Mouse (Mus musculus) embryonic facial prominence, embryonic 11.5 days (tissue): Measurements from ENCODE around the gene Lpar3. TPM values are rescaled to one million over a fixed set of nuclear protein-coding genes. Genes with fewer than 3 reads are reported as not detected.

Experiments
- ATAC-seq: fragments of 200-750 bp; cut with Nextera tagmentation; replicated peaks from 2 replicates; pipeline ENCODE4 v1.8.0; 2017; ENCODE audit warnings: low read depth; ENCODE audit not compliant: insufficient number of reproducible peaks, low FRiP score, low TSS enrichment
- DNase-seq: peaks from one replicate; pipeline ENCODE4 v3.0.0-alpha.2; 2015; ENCODE audit warnings: low spot score
- H3K27ac ChIP-seq: fragments of 300-500 bp; sonication (generic); replicated peaks from 2 replicates; pipeline ENCODE4 v1.5.1; 2014; ENCODE audit warnings: mild to moderate bottlenecking, low read depth, low read length, control low read depth
- H3K27me3 ChIP-seq: fragments of 300-500 bp; sonication (generic); 2 replicates; pipeline ENCODE4 v1.6.1; 2014; ENCODE audit warnings: mild to moderate bottlenecking, low read length, moderate library complexity, mixed read lengths; ENCODE audit not compliant: control insufficient read depth, insufficient read depth
- H3K36me3 ChIP-seq: fragments of 300-500 bp; sonication (generic); replicated peaks from 2 replicates; pipeline ENCODE4 v1.6.1; 2014; ENCODE audit warnings: low read depth, mild to moderate bottlenecking, low read length, moderate library complexity, mixed read lengths; ENCODE audit not compliant: control insufficient read depth, insufficient read depth
- H3K4me1 ChIP-seq: fragments of 300-500 bp; sonication (generic); 2 replicates; pipeline ENCODE4 v1.6.1; 2014; ENCODE audit warnings: low read length, mixed read lengths; ENCODE audit not compliant: control insufficient read depth, insufficient read depth
- H3K4me2 ChIP-seq: fragments of 300-500 bp; sonication (generic); 2 replicates; pipeline ENCODE4 v1.6.1; 2014; ENCODE audit warnings: low read depth, mild to moderate bottlenecking, control low read depth, low read length, moderate library complexity
- H3K4me3 ChIP-seq: fragments of 300-500 bp; sonication (generic); 2 replicates; pipeline ENCODE4 v1.5.1; 2014; ENCODE audit warnings: low read depth, low read length, control low read depth
- H3K9ac ChIP-seq: fragments of 300-500 bp; sonication (generic); replicated peaks from 2 replicates; pipeline ENCODE4 v1.6.1; 2014; ENCODE audit warnings: mild to moderate bottlenecking, control low read depth, low read length
- H3K9me3 ChIP-seq: fragments of 300-500 bp; sonication (generic); replicated peaks from 2 replicates; pipeline ENCODE4 v1.6.1; 2016; ENCODE audit warnings: mild to moderate bottlenecking, low read length, inconsistent platforms, mixed read lengths; ENCODE audit not compliant: control insufficient read depth
- WGBS: fragments of 180-500 bp; shearing (Covaris S2); extraction: QIAGEN DNeasy Blood & Tissue Kit; methylation state at CpG from one replicate; pipeline ENCODE4 v1.1.7; 2014; 5-methylcytosine and 5-hydroxymethylcytosine counted together
- polyA plus RNA-seq: library from polyadenylated mRNA; unstranded; fragments of >200 nt; fragmentation: Nextera tagmentation; extraction: Ambion mirVana; gene quantifications from 2 replicates; pipeline ENCODE4 v1.2.1, GENCODE M21; 2014

Gene Lpar3
- polyA plus RNA-seq, 1 experiment from 2014 or later, result 0.88 TPM

GRCm38 (mm10) chr3:146233741-146234140 is 13.0 kb downstream of the Lpar3 start:
- H3K4me3 ChIP-seq, result no peak overlapping the region
- H3K4me1 ChIP-seq, result no peaks in the 10 kb centered on the region
- no peaks in the 10 kb centered on the region for H3K27me3 ChIP-seq
- no peak overlapping the region for H3K27ac ChIP-seq
- no peak overlapping the region for H3K9ac ChIP-seq
- no peak overlapping the region for H3K4me2 ChIP-seq
- 53% methylated on average over 4 of the region's 4 CpGs for WGBS
- DNase-seq (no peak), ATAC-seq (no peak)
- no peaks in the 10 kb centered on the region for H3K9me3 ChIP-seq
- H3K36me3 ChIP-seq, result no peaks in the 10 kb centered on the region

GRCm38 (mm10) chr3:146234530-146234929 is 13.8 kb downstream of the Lpar3 start:
- no peaks in the 10 kb centered on the region for H3K27me3 ChIP-seq
- ATAC-seq (no peak), DNase-seq (no peak)
- H3K27ac ChIP-seq, result no peak overlapping the region
- no peaks in the 10 kb centered on the region for H3K36me3 ChIP-seq
- H3K4me2 ChIP-seq, result no peak overlapping the region
- no peak overlapping the region for H3K4me3 ChIP-seq
- H3K4me1 ChIP-seq, result no peaks in the 10 kb centered on the region
- WGBS, result 70% methylated on average over 10 of the region's 10 CpGs
- no peaks in the 10 kb centered on the region for H3K9me3 ChIP-seq
- H3K9ac ChIP-seq, result no peak overlapping the region

- no peak overlapping the region for H3K4me3 ChIP-seq
- 55% methylated on average over 8 of the region's 8 CpGs for WGBS
- H3K4me1 ChIP-seq, result no peaks in the 10 kb centered on the region
- no peak overlapping the region for H3K27ac ChIP-seq
- H3K27me3 ChIP-seq, result no peaks in the 10 kb centered on the region
- DNase-seq, result no peak
- no peak overlapping the region for H3K9ac ChIP-seq
- no peaks in the 10 kb centered on the region for H3K36me3 ChIP-seq
- H3K9me3 ChIP-seq, result no peaks in the 10 kb centered on the region
- ATAC-seq, result no peak
- no peak overlapping the region for H3K4me2 ChIP-seq
Observed at GRCm38 (mm10) chr3:146236280-146236679, 15.5 kb downstream of the Lpar3 start.

- ATAC-seq (no peak), DNase-seq (no peak)
- WGBS, result 84% methylated on average over 5 of the region's 5 CpGs
- Histone ChIP-seq H3K4me2 (no peak overlapping the region), H3K27ac (no peak overlapping the region), H3K4me1 (no peaks in the 10 kb centered on the region), H3K4me3 (no peak overlapping the region), H3K9me3 (no peaks in the 10 kb centered on the region), H3K36me3 (no peaks in the 10 kb centered on the region), H3K27me3 (no peaks in the 10 kb centered on the region), H3K9ac (no peak overlapping the region)
Observed at GRCm38 (mm10) chr3:146237676-146238075, 16.9 kb downstream of the Lpar3 start.

GRCm38 (mm10) chr3:146244630-146245029 is 23.9 kb downstream of the Lpar3 start:
- 80% methylated on average over 1 of the region's 1 CpGs for WGBS
- ATAC-seq (no peak), DNase-seq (no peak)
- Histone ChIP-seq H3K4me2 (no peak overlapping the region), H3K4me3 (no peak overlapping the region), H3K9ac (no peak overlapping the region), H3K36me3 (no peaks in the 10 kb centered on the region), H3K9me3 (no peaks in the 10 kb centered on the region), H3K27me3 (no peaks in the 10 kb centered on the region), H3K27ac (no peak overlapping the region), H3K4me1 (no peaks in the 10 kb centered on the region)

- Histone ChIP-seq H3K4me2 (no peak overlapping the region), H3K27me3 (no peaks in the 10 kb centered on the region), H3K27ac (no peak overlapping the region), H3K9ac (no peak overlapping the region), H3K4me1 (no peaks in the 10 kb centered on the region), H3K36me3 (no peaks in the 10 kb centered on the region), H3K4me3 (no peak overlapping the region), H3K9me3 (no peaks in the 10 kb centered on the region)
- 82% methylated on average over 8 of the region's 8 CpGs for WGBS
- ATAC-seq, result no peak
- DNase-seq, result no peak
Observed at GRCm38 (mm10) chr3:146246557-146246956, 25.8 kb downstream of the Lpar3 start.

GRCm38 (mm10) chr3:146246992-146247391 is 26.2 kb downstream of the Lpar3 start:
- WGBS, result 77% methylated on average over 2 of the region's 2 CpGs
- Histone ChIP-seq H3K9ac (no peak overlapping the region), H3K4me1 (no peaks in the 10 kb centered on the region), H3K27me3 (no peaks in the 10 kb centered on the region), H3K9me3 (no peaks in the 10 kb centered on the region), H3K27ac (no peak overlapping the region), H3K36me3 (no peaks in the 10 kb centered on the region), H3K4me2 (no peak overlapping the region), H3K4me3 (no peak overlapping the region)
- no peak for DNase-seq
- ATAC-seq, result no peak

GRCm38 (mm10) chr3:146249895-146250294 is 29.1 kb downstream of the Lpar3 start:
- ATAC-seq (no peak), DNase-seq (no peak)
- Histone ChIP-seq H3K9ac (no peak overlapping the region), H3K4me1 (no peaks in the 10 kb centered on the region), H3K36me3 (no peaks in the 10 kb centered on the region), H3K27me3 (no peaks in the 10 kb centered on the region), H3K27ac (no peak overlapping the region), H3K4me2 (no peak overlapping the region), H3K9me3 (no peaks in the 10 kb centered on the region), H3K4me3 (no peak overlapping the region)
- WGBS, result 75% methylated on average over 8 of the region's 8 CpGs
